Mouse (Mus musculus): ENCODE results near the gene Cacna1d. TPM values are rescaled to one million over a fixed set of nuclear protein-coding genes. Genes with fewer than 3 reads are reported as not detected.

Cacna1d gene
- total RNA-seq, 2 experiments from 2014 or later: 44.1 to 45.4 TPM

GRCm38 (mm10) chr14:30378306-30378705 is 112.9 kb downstream of the Cacna1d start:
- no peak for DNase-seq (ENCODE audit: low spot score in 2 of 2)

GRCm38 (mm10) chr14:30372878-30373277 is 118.4 kb downstream of the Cacna1d start:
- no peak for DNase-seq (ENCODE audit: low spot score in 2 of 2)

- no peak for DNase-seq (ENCODE audit: low spot score in 2 of 2)
These were observed 120.2 kb downstream of the Cacna1d start for GRCm38 (mm10) chr14:30371070-30371469.

- no peak for DNase-seq (ENCODE audit: low spot score in 2 of 2)
These were observed 124.2 kb downstream of the Cacna1d start for GRCm38 (mm10) chr14:30367074-30367473.

GRCm38 (mm10) chr14:30365866-30366265 is 125.4 kb downstream of the Cacna1d start:
- peak; percentile 28 to 36 for DNase-seq (ENCODE audit: low spot score in 2 of 2)

GRCm38 (mm10) chr14:30363487-30364167 is 127.6 kb downstream of the Cacna1d start:
- no peak for DNase-seq (ENCODE audit: low spot score in 2 of 2)

GRCm38 (mm10) chr14:30362370-30362769 is 128.9 kb downstream of the Cacna1d start:
- no peak for DNase-seq (ENCODE audit: low spot score in 2 of 2)

- DNase-seq (ENCODE audit: low spot score in 2 of 2): no peak
These were observed 130.8 kb downstream of the Cacna1d start for GRCm38 (mm10) chr14:30360478-30360877.

- DNase-seq (ENCODE audit: low spot score in 2 of 2): no peak
These were observed 131.3 kb downstream of the Cacna1d start for GRCm38 (mm10) chr14:30360004-30360403.

GRCm38 (mm10) chr14:30358028-30358427 is 133.2 kb downstream of the Cacna1d start:
- DNase-seq (ENCODE audit: low spot score in 2 of 2): no peak

- no peak for DNase-seq (ENCODE audit: low spot score in 2 of 2)
These were observed 134.8 kb downstream of the Cacna1d start for GRCm38 (mm10) chr14:30356456-30356855.

GRCm38 (mm10) chr14:30354761-30355160 is 136.5 kb downstream of the Cacna1d start:
- no peak for DNase-seq (ENCODE audit: low spot score in 2 of 2)

- no peak for DNase-seq (ENCODE audit: low spot score in 2 of 2)
These were observed 137.2 kb downstream of the Cacna1d start for GRCm38 (mm10) chr14:30354127-30354463.

GRCm38 (mm10) chr14:30353291-30354126 is 137.7 kb downstream of the Cacna1d start:
- peak in 1 of 2 experiments; percentile 36 for DNase-seq (ENCODE audit: low spot score in 2 of 2)

- DNase-seq (ENCODE audit: low spot score in 2 of 2): no peak
These were observed 138.3 kb downstream of the Cacna1d start for GRCm38 (mm10) chr14:30352951-30353270.

GRCm38 (mm10) chr14:30352061-30352950 is 138.9 kb downstream of the Cacna1d start:
- DNase-seq (ENCODE audit: low spot score in 2 of 2): peak; percentile 47 to 59

GRCm38 (mm10) chr14:30350285-30350684 is 141.0 kb downstream of the Cacna1d start:
- no peak for DNase-seq (ENCODE audit: low spot score in 2 of 2)

- no peak for DNase-seq (ENCODE audit: low spot score in 2 of 2)
These were observed 146.0 kb downstream of the Cacna1d start for GRCm38 (mm10) chr14:30344948-30345865.

GRCm38 (mm10) chr14:30343740-30344139 is 147.5 kb downstream of the Cacna1d start:
- no peak for DNase-seq (ENCODE audit: low spot score in 2 of 2)

- DNase-seq (ENCODE audit: low spot score in 2 of 2): no peak
These were observed 149.2 kb downstream of the Cacna1d start for GRCm38 (mm10) chr14:30341825-30342590.
